Mouse (Mus musculus) kidney, postnatal 4 days (tissue): ENCODE data around the gene Gm28557.
"Not testable (repeated sequence)": the region's sequence is repeated elsewhere in the genome, so short reads cannot be mapped to it uniquely, and the experiment has no call there.

ENCODE experiments used
- DNase-seq, 2 experiments: peaks; one replicate each; pipeline ENCODE4 v3.0.0; 2021; ENCODE audit warnings: mixed read lengths in 2 of 2

Gene Gm28557

GRCm38 (mm10) chr13:67108194-67108820 is at the start of gene Gm28557:
Gm28557 (minus strand) TSS chr13:67108604.
- DNase-seq, result peak; percentile 87 to 93

GRCm38 (mm10) chr13:67128038-67128721 is 19.8 kb upstream of the Gm28557 start:
- peak; percentile 84 to 86 for DNase-seq

GRCm38 (mm10) chr13:67127507-67127906 is 19.1 kb upstream of the Gm28557 start:
- DNase-seq, result not testable (repeated sequence)

GRCm38 (mm10) chr13:67124460-67124859 is 16.1 kb upstream of the Gm28557 start:
- no peak for DNase-seq

- DNase-seq, result not testable (repeated sequence)
These were observed 13.0 kb upstream of the Gm28557 start, which contains the start of gene Zfp759 for GRCm38 (mm10) chr13:67121360-67121759. Zfp759 (plus strand) TSS chr13:67121660.

- DNase-seq, result not testable (repeated sequence)
These were observed 7.8 kb upstream of the Gm28557 start, which contains the start of gene Rslcan18 for GRCm38 (mm10) chr13:67116163-67116562. Rslcan18 (minus strand) TSS chr13:67116263.

GRCm38 (mm10) chr13:67113287-67113686 is 4.9 kb upstream of the Gm28557 start:
- no peak for DNase-seq

- peak; percentile 14 to 19 for DNase-seq
These were observed 3.7 kb upstream of the Gm28557 start for GRCm38 (mm10) chr13:67112096-67112495.

GRCm38 (mm10) chr13:67108821-67109206 is 410 bp upstream of the Gm28557 start:
- peak; percentile 60 to 74 for DNase-seq

GRCm38 (mm10) chr13:67107681-67108080 is 723 bp downstream of the Gm28557 start:
- peak in 1 of 2 experiments; percentile 2 for DNase-seq

GRCm38 (mm10) chr13:67097876-67098275 is 10.5 kb downstream of the Gm28557 start, which contains the start of gene Zfp708:
Zfp708 (minus strand) TSS chr13:67097976.
- DNase-seq, result no peak

GRCm38 (mm10) chr13:67090154-67090553 is 18.2 kb downstream of the Gm28557 start:
- DNase-seq, result no peak

GRCm38 (mm10) chr13:67081946-67082345 is 26.5 kb downstream of the Gm28557 start:
- DNase-seq, result no peak

- DNase-seq, result peak; percentile 80 to 88
These were observed 27.2 kb downstream of the Gm28557 start for GRCm38 (mm10) chr13:67081142-67081713.

- no peak for DNase-seq
These were observed 31.2 kb downstream of the Gm28557 start for GRCm38 (mm10) chr13:67077244-67077643.

GRCm38 (mm10) chr13:67072786-67073185 is 35.6 kb downstream of the Gm28557 start:
- no peak for DNase-seq

- DNase-seq, result no peak
These were observed 43.0 kb downstream of the Gm28557 start for GRCm38 (mm10) chr13:67065386-67065785.

GRCm38 (mm10) chr13:67062427-67062826 is 46.0 kb downstream of the Gm28557 start:
- DNase-seq, result peak in 1 of 2 experiments; percentile 2

- DNase-seq, result peak; percentile 92 to 94
These were observed 47.5 kb downstream of the Gm28557 start, which contains the start of gene Zfp712 for GRCm38 (mm10) chr13:67060786-67061358. Zfp712 (minus strand) TSS chr13:67061170.

- no peak for DNase-seq
These were observed 48.1 kb downstream of the Gm28557 start for GRCm38 (mm10) chr13:67060161-67060785.
